Mouse (Mus musculus) adrenal gland, postnatal 10 days (tissue): Measurements from ENCODE around the gene Armc2. TPM values are rescaled to one million over a fixed set of nuclear protein-coding genes. Genes with fewer than 3 reads are reported as not detected.

Experiments
- DNase-seq: peaks from one replicate; pipeline ENCODE4 v3.0.0; 2021; ENCODE audit warnings: mixed read lengths
- total RNA-seq, 2 experiments: library from RNA; stranded (reverse); gene quantifications; 2 replicates each; pipeline ENCODE4 v1.2.3; 2021

Armc2 gene
- total RNA-seq, 2 experiments from 2014 or later, result 0.84 to 3.0 TPM

- no peak for DNase-seq
Observed at GRCm38 (mm10) chr10:42014086-42014485, 4.2 kb downstream of the Armc2 start.

- DNase-seq, result no peak
Observed at GRCm38 (mm10) chr10:42010761-42011435, 7.3 kb downstream of the Armc2 start.

- DNase-seq, result no peak
Observed at GRCm38 (mm10) chr10:42005259-42005658, 13.0 kb downstream of the Armc2 start.

DNA sequence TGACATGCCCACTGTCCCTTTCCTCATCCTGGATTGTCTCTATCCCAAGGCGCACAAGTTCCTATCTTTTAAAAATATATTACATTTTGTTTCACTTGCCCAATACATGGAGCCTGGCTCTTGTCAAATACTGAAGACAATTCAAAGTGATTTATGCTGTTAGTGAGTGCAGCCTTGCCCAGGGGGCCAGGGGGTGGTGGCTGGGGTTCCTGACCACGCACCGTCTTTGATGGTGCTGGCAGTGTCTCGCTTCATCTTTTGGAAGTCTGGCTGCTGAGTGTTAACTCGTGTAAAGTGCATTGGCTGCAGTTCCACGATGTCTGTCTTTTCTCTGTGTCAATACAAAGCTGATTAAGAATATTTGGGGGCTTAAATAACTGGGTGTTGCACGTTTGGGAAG is 13.6 kb downstream of the Armc2 start:
- DNase-seq, result no peak

DNA sequence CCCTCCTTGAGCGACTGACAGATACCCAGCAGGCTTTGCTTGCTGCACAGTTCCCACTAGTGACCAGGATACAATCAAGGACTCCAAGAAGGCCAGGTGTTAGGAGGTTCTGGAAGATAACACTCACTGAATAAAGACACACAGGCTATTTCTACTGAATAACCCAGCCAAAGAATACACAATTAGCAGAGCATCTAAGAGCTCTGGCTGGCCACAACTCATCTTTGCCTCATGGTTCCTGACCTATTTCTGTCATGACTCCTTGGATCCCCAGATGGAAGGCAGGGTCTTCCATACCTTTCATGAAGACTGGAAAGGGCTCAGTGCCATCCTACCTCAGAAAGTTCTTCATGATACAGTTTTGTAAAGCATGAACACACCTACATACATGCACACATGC is 14.2 kb downstream of the Armc2 start:
- no peak for DNase-seq

DNA sequence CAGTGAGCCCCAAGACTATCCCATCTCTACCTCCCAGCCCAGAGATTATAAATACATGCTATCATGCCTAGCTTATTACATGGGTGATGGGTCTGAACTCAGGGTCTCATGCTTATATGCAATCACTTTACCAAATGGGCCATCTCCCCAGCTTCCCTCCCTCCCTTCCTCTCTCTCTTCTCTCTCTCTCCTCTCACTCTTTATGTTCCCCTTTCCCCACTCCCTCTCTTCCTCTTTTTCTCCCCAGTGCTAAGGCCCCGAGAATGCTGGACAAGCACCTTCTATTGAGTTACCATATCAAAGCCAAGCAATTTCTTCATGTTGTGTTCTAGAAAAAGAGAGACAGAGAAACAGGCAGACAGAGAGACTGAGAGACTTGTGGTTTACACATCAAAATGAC is 14.7 kb downstream of the Armc2 start:
- DNase-seq, result no peak

- DNase-seq, result no peak
Observed at GRCm38 (mm10) chr10:42002436-42002835, 15.8 kb downstream of the Armc2 start.

DNA sequence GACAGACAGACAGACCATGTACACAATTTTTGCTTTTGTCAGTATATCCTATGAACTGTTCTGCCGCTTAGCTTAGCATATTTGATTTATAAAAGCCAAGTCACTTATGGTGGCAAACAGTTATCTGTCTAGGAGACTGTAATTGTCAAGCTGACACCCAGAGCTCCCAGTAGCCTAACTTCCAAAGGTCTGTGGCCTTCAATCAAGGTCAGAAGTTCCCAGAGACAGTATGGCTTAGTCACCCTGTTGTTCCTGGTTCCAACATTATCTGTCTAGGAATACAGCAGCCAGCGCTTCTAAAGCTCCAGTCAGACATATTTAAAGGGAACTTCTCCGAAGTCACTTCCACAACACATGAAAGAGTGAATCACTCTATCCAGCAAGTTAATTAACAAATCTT is 17.0 kb downstream of the Armc2 start:
- DNase-seq, result no peak

DNA sequence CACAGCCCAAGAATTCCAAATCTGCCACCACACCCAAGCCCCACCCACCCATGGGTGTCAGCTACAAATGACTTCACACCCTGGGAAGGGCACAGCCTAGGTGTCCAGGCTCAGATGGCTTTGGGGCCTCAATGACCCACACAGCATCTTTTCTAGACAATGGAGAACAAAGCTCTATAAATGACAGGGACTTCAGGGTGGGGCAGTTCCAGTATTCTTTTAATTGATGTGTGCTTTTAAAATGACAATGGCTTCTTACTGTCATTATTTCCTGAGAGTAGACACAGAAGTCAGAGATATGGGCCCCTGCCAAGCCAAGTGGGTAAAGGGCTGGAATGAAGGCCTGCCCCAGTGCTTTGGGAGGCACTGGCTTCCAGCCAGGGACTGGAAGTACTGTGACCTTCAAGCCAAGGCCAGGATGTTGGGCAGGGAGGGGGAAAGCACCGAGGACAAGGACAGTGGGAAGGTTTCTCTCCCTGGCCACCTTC is 20.5 kb downstream of the Armc2 start:
- peak; percentile 88 for DNase-seq

DNA sequence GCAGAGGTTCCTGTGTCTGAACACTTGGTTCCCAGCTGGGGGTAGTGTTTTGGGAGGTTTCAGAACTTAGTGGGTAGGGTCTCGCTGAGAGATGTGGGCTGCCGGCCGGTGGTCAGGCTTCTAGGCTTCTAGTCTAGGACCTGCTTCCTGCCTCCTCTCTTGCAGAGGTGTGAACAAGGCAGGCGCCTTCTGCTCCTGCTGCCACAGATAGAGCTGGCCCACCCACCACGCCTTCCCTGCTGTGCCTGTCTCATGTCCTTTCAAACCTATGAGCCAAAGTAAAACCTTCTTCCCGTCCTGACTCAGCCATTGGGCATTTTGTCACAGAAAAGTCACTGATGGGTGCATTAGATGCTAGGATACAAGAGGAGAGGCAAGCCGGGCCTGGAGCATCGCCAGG is 22.1 kb downstream of the Armc2 start:
- no peak for DNase-seq

GRCm38 (mm10) chr10:41995051-41995450 is 23.2 kb downstream of the Armc2 start:
- DNase-seq, result no peak

DNA sequence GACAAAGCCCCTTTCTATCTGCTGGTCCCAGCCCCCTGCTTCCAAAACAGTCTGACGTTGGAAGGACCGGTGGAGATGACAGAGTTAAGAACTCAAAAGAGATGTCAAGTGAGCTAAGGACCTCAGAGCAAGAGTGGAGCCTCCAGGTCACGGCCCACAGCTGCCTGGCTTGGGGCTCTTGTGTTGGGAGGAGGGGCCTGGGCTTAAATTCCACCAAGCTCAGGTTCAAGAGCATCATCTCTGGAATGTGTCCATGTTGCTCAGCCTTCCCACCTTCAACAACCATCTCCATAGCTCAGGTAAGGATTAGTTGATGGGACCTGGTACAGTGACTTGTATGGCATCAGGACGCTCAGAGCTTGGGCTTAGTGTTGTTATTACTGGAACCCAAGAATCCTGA is 23.7 kb downstream of the Armc2 start:
- DNase-seq, result no peak

- no peak for DNase-seq
Observed at GRCm38 (mm10) chr10:41992059-41992440, 26.2 kb downstream of the Armc2 start.

DNA sequence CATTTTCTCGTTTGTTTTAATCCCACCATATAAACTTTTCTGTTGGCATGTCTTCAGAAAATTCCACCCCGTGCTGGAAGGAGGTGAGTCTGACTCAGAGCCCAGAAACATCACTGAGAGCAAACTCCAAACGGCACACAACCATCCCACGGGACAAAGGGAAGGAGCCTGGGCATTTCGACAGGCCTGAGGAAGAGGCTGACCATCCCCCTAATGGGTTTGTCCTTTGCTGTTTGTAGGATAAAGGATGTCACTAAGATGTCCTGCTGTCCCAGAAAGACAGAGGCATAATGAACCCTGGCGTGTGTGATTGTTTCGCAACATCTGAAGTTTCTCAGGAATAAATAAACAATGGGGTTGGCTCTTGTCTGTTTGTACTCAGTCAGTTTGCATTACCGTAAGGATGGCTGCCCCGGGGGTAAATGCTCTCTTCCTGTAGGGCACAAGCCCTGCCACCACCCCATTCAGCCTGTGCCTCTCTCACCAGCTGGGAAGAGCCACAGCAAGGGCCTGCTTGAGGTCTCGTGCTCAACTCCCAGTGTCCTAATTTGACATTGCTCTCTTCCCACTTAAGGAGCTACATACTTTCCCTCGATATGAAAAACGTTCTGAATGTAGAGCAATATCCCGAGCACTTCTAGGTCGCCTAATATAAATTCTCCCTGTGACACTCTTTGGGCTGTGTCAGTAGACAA is 26.7 kb downstream of the Armc2 start:
- no peak for DNase-seq

GRCm38 (mm10) chr10:41990896-41991295 is 27.3 kb downstream of the Armc2 start:
- no peak for DNase-seq

DNA sequence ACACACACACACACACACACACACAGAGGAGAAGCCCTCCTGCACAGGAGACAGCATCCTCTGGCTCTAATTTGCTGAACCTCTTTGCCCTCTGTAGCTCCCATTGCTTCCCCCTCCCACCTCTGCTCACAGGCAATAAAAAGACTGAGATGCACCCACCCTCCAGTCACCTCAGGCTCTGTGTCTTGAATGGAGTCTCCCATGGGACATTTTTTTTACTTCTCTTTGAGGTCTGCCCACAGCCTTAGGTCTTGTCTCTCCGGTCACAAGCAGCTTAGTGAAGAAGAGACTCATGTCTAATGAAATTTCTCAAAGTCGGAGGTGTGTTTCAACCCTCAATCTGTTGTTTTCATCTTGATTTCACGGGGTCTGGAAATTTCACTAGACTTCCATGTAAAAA is 29.3 kb downstream of the Armc2 start:
- DNase-seq, result no peak

DNA sequence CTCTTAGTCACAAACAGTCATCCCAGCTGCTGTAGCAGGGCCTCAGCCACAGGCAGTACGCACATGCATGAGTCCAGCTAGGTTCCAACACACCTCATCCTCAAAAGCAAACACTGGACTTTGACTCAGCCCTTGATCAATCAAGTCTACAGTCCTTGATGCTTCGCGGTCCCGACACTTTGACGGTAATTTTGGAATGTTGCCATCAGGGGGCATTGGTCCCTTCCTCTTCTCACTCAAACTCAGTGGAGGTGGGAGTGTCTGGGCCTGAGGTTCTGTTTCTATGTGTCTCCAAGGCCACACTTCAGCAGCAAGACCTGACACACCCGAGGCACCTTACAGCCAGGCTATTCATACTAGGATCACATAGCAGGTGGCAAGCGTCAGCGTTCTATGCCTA is 32.1 kb downstream of the Armc2 start:
- DNase-seq, result no peak

GRCm38 (mm10) chr10:41984221-41984620 is 34.0 kb downstream of the Armc2 start:
- DNase-seq, result no peak

DNA sequence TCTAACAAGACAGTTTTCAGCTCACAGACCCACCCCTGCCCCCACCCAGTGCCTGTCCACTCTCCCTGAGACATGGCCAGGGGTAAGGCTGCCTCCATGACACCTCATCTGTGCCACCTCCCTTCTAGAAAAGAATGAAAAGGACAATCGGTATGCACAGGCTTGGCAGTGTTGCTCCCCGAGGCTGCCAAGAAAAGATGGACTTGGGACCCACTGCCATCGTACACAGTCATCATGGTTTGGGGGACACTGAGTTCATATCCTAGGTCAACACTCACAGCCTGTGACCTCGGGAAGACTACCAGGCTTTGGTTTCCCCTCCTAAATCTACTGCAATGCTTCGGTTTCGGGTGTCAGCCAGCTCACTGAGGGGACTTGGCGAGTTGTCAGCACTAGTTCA is 35.4 kb downstream of the Armc2 start:
- DNase-seq, result no peak

DNA sequence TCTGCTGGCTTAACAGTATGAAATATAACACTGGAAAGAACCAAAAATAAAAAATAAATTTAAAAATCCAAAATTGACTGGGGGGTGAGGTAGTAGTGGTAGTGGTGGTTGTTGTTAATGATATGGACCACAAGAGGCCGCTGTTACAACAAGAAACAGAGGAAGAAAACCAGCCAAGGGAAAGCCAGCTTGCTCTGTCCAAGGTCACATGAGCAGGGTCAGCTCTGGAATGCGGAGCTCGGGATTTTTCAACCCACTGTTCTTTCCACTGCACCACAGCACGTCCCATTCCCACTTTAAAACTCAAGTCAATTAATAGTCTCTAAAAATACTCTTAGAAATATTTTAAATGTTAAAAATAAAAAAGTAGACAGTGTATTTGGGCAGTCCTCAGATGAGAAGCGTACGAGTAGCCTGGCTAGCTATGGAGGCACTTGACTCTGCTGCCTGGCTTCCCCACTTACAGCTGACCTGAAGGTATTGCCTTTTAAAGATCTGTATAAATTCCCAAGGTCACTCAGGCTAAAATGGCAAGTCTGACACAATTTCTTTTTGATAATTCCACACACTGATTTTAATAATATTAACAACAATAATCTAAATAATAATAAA is 37.4 kb downstream of the Armc2 start:
- peak; percentile 75 for DNase-seq

GRCm38 (mm10) chr10:41978403-41979234 is 39.6 kb downstream of the Armc2 start:
- DNase-seq, result no peak

DNA sequence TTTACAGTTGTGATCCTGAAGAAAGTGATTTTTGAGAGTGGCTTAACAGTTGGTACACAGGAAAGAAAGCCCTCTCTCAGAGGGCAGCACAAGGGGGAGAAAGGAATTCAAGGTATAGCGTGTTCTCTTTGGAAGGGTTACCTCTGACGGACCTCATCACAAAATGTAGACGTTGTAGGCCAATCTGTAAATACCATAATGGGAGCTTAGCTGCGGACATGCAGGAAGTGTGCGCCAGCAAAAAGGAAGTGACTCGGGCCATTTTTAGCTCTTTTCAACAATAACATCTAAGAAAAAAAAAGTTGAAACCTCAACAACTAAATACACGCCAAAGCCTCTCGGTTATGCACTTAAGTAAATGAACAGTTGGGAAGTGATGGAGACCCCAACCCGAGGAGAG is 45.6 kb downstream of the Armc2 start:
- DNase-seq, result no peak
